Mouse (Mus musculus) CD4-positive, CD25-positive, alpha-beta regulatory T cell, adult 2 months (primary cell): Measurements from ENCODE around the gene Olfr332.
"Not testable (repeated sequence)": the region's sequence is repeated elsewhere in the genome, so short reads cannot be mapped to it uniquely, and the experiment has no call there.

Experiments
- DNase-seq: peaks from one replicate; pipeline ENCODE4 v3.0.0-alpha.2; 2012; ENCODE audit warnings: low read depth, low spot score

The Olfr332 gene

GRCm38 (mm10) chr11:58492455-58492854 lies at the start of gene Olfr332:
TSS of gene Olfr332 (minus strand) at chr11:58492555.
- DNase-seq = no peak

- not testable (repeated sequence) for DNase-seq
Observed at GRCm38 (mm10) chr11:58534736-58535135, 42.4 kb upstream of the Olfr332 start, which contains the start of gene Olfr330. TSS of gene Olfr330 (minus strand) at chr11:58534836.

GRCm38 (mm10) chr11:58519756-58520155 lies 27.4 kb upstream of the Olfr332 start:
- DNase-seq = not testable (repeated sequence)

- not testable (repeated sequence) for DNase-seq
Observed at GRCm38 (mm10) chr11:58518916-58519315, 26.6 kb upstream of the Olfr332 start.

GRCm38 (mm10) chr11:58509058-58509457 lies 16.7 kb upstream of the Olfr332 start:
- not testable (repeated sequence) for DNase-seq

- not testable (repeated sequence) for DNase-seq
Observed at GRCm38 (mm10) chr11:58502472-58502871, 10.1 kb upstream of the Olfr332 start, which contains the start of gene Olfr331. TSS of gene Olfr331 (minus strand) at chr11:58502572.

- no peak for DNase-seq
Observed at GRCm38 (mm10) chr11:58499290-58499689, 6.9 kb upstream of the Olfr332 start.

GRCm38 (mm10) chr11:58498761-58499160 lies 6.4 kb upstream of the Olfr332 start:
- DNase-seq = no peak

GRCm38 (mm10) chr11:58462170-58462569 lies 30.2 kb downstream of the Olfr332 start, which contains the start of gene Olfr30:
TSS of gene Olfr30 (minus strand) at chr11:58462270.
- no peak for DNase-seq

- no peak for DNase-seq
Observed at GRCm38 (mm10) chr11:58453592-58453991, 38.8 kb downstream of the Olfr332 start.

GRCm38 (mm10) chr11:58452759-58453158 lies 39.6 kb downstream of the Olfr332 start, which contains the start of gene Lypd9:
TSS of gene Lypd9 (minus strand) at chr11:58452923.
- DNase-seq = no peak
